Mouse (Mus musculus): Measurements from ENCODE around the gene Plcxd2. TPM values are rescaled to one million over a fixed set of nuclear protein-coding genes. Genes with fewer than 3 reads are reported as not detected.

The Plcxd2 gene
- total RNA-seq (2023), result 34.0 TPM

DNA sequence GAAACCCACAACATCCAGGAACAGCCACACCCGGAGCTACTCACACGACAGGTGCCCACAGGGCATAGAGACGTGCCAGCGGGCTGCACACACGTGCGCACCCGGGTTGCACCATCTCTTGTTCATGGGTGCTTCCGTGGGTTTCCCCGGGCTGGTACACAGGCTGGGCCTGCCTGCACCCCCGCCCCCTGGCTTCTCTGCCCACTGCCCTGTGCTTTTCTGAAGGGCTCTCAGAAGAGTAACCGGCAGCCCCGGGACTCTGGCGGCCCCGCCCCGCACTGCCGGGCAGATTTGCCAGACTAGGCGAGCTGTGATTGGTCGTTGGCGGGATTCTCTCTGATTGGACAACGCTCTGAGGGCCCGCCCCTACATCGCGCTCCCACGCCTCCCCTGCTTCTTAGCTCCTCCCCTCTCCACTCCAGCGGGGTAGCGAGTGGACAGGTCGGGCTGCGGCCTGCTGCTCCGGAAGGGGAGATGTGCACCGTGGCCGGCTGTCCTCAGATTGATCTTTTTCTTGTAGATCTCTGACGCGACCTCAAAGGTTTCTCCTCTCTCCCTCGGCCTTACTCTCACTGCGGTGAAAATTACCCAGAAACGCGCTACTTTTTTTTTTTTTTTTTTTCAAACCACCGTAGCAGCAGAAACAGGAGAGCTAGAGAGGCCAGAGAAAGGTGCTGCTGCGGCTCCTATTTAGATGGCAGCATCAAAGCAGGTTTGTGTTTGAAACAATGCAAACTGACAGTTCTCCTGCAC lies at the start of gene Plcxd2:
TSS of gene Plcxd2 (minus strand) at position 66 of the 753 bp plus-strand sequence.

DNA sequence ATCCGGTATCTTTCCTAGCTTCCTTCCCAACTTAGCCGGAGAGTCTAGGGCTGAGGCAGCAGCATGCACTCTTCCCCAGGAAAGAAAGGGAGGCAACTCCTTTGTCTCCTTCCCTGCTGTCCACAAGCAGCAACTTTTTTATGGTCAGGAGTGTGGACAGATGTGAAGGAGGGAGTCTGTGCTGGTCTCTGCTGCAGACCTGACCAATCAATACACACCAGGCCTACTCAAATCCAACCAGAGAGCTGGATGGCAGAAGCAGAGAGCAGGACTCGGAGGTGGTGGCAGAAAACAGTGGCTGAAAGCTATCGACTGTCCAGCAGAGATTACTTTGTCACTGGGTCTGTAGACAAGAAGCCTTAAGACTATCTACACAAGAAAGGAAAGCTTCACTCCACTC lies 56.6 kb downstream of the Plcxd2 start, which contains the start of gene Phldb2:
TSS of gene Phldb2 (minus strand) at position 205 of the 400 bp plus-strand sequence.

Other genes starting within 250 kb of the Plcxd2 start
- gene Phldb2, start 56.6 kb downstream of the Plcxd2 start, total RNA-seq (2023), result 0.70 TPM
- gene Cd96, start 110.0 kb upstream of the Plcxd2 start, total RNA-seq (2023), result 69.2 TPM
- gene Gm4737, start 144.9 kb upstream of the Plcxd2 start, total RNA-seq (2023), result 19.3 TPM